Mouse (Mus musculus) thymus, postnatal 4 days (tissue): ENCODE results near the gene C4bp.
"Not testable (repeated sequence)": the region's sequence is repeated elsewhere in the genome, so short reads cannot be mapped to it uniquely, and the experiment has no call there.

Experiments used
- DNase-seq: peaks from one replicate; pipeline ENCODE4 v3.0.0; 2021

C4bp gene

GRCm38 (mm10) chr1:130661454-130661853 is at the start of gene C4bp:
Gene C4bp (minus strand): TSS chr1:130661632.
- no peak for DNase-seq

GRCm38 (mm10) chr1:130710283-130711080 is 49.0 kb upstream of the C4bp start:
- DNase-seq = no peak

- no peak for DNase-seq
Observed at GRCm38 (mm10) chr1:130703613-130704012, 42.2 kb upstream of the C4bp start.

- DNase-seq = no peak
Observed at GRCm38 (mm10) chr1:130701976-130702375, 40.5 kb upstream of the C4bp start.

- peak; percentile 15 for DNase-seq
Observed at GRCm38 (mm10) chr1:130699937-130700633, 38.7 kb upstream of the C4bp start.

- DNase-seq = no peak
Observed at GRCm38 (mm10) chr1:130698601-130699000, 37.2 kb upstream of the C4bp start.

GRCm38 (mm10) chr1:130683905-130684304 is 22.5 kb upstream of the C4bp start:
- DNase-seq = no peak

- DNase-seq = no peak
Observed at GRCm38 (mm10) chr1:130681656-130682413, 20.4 kb upstream of the C4bp start.

GRCm38 (mm10) chr1:130681075-130681474 is 19.6 kb upstream of the C4bp start:
- DNase-seq = no peak

- no peak for DNase-seq
Observed at GRCm38 (mm10) chr1:130678551-130678950, 17.1 kb upstream of the C4bp start.

- DNase-seq = not testable (repeated sequence)
Observed at GRCm38 (mm10) chr1:130663576-130663975, 2.1 kb upstream of the C4bp start.

- not testable (repeated sequence) for DNase-seq
Observed at GRCm38 (mm10) chr1:130659641-130660040, 1.8 kb downstream of the C4bp start.

GRCm38 (mm10) chr1:130644103-130644502 is 17.3 kb downstream of the C4bp start:
- no peak for DNase-seq

- DNase-seq = no peak
Observed at GRCm38 (mm10) chr1:130640967-130641366, 20.5 kb downstream of the C4bp start.

- DNase-seq = peak; percentile 94
Observed at GRCm38 (mm10) chr1:130633761-130634410, 27.5 kb downstream of the C4bp start.

- peak; percentile 76 for DNase-seq
Observed at GRCm38 (mm10) chr1:130633316-130633715, 28.1 kb downstream of the C4bp start.

GRCm38 (mm10) chr1:130629521-130629920 is 31.9 kb downstream of the C4bp start, which contains the start of gene Zp3r:
Gene Zp3r (minus strand): TSS chr1:130629621.
- no peak for DNase-seq

GRCm38 (mm10) chr1:130596291-130596690 is 65.1 kb downstream of the C4bp start:
- peak; percentile 63 for DNase-seq

- no peak for DNase-seq
Observed at GRCm38 (mm10) chr1:130588659-130589058, 72.8 kb downstream of the C4bp start.
